Mouse (Mus musculus) heart, embryonic 14.5 days (tissue): ENCODE data around the gene Bicral. TPM values are rescaled to one million over a fixed set of nuclear protein-coding genes. Genes with fewer than 3 reads are reported as not detected.
"Not testable (repeated sequence)": the region's sequence is repeated elsewhere in the genome, so short reads cannot be mapped to it uniquely, and the experiment has no call there.

ENCODE experiments used
- ATAC-seq: fragments of 200-750 bp; cut with Nextera tagmentation; 2 replicates; pipeline ENCODE4 v1.8.0; 2017; ENCODE audit warnings: low read depth, moderate TSS enrichment; ENCODE audit not compliant: insufficient number of reproducible peaks, insufficient read depth, low FRiP score
- H3K27ac ChIP-seq, 2 experiments: fragments of 200-500 bp in 1 of 2; fragments of 300-500 bp in 1 of 2; sonication (generic) in 1 of 2; replicated peaks in 1 of 2; 2 replicates each; pipeline ENCODE4 v1.5.1; 2012 to 2014; ENCODE audit warnings: low read depth in 2 of 2, low read length in 2 of 2, control low read depth in 1 of 2, mild to moderate bottlenecking in 1 of 2, mixed read lengths in 1 of 2; ENCODE audit not compliant: control insufficient read depth in 1 of 2, insufficient read depth in 1 of 2
- H3K27me3 ChIP-seq: fragments of 300-500 bp; sonication (generic); 2 replicates; pipeline ENCODE4 v1.6.1; 2014; ENCODE audit warnings: mild to moderate bottlenecking, low read length, control low read depth; ENCODE audit not compliant: control insufficient read depth, insufficient read depth
- H3K36me3 ChIP-seq: fragments of 300-500 bp; sonication (generic); 2 replicates; pipeline ENCODE4 v1.6.1; 2014; ENCODE audit warnings: mild to moderate bottlenecking, control low read depth, low read length, mixed read lengths; ENCODE audit not compliant: control insufficient read depth, insufficient read depth
- H3K4me1 ChIP-seq, 2 experiments: fragments of 200-500 bp in 1 of 2; fragments of 300-500 bp in 1 of 2; sonication (generic) in 1 of 2; 2 replicates each; pipeline ENCODE4 v1.6.1; 2012 to 2014; ENCODE audit warnings: low read length in 2 of 2, control low read depth in 1 of 2, mixed read lengths in 1 of 2; ENCODE audit not compliant: control insufficient read depth in 2 of 2, insufficient read depth in 2 of 2
- H3K4me2 ChIP-seq: fragments of 300-500 bp; sonication (generic); 2 replicates; pipeline ENCODE4 v1.6.1; 2014; ENCODE audit warnings: mild to moderate bottlenecking, low read length
- H3K4me3 ChIP-seq, 2 experiments: fragments of 200-500 bp in 1 of 2; fragments of 300-500 bp in 1 of 2; sonication (generic) in 1 of 2; 2 replicates each; pipeline ENCODE4 v1.5.1; 2012 to 2014; ENCODE audit warnings: low read length in 2 of 2, mild to moderate bottlenecking in 2 of 2, control low read depth in 1 of 2, low read depth in 1 of 2, moderate library complexity in 1 of 2; ENCODE audit not compliant: control insufficient read depth in 1 of 2, insufficient read depth in 1 of 2
- H3K9ac ChIP-seq: fragments of 300-500 bp; sonication (generic); 2 replicates; pipeline ENCODE4 v1.6.1; 2014; ENCODE audit warnings: mild to moderate bottlenecking, low read length
- H3K9me3 ChIP-seq: fragments of 300-500 bp; sonication (generic); 2 replicates; pipeline ENCODE4 v1.6.1; 2016; ENCODE audit warnings: low read length, control low read depth; ENCODE audit not compliant: control insufficient read depth
- WGBS: fragments of 180-500 bp; shearing (Covaris S2); extraction: QIAGEN DNeasy Blood & Tissue Kit; methylation state at CpG from one replicate; pipeline ENCODE4 v1.1.7; 2014; 5-methylcytosine and 5-hydroxymethylcytosine counted together
- polyA plus RNA-seq: library from polyadenylated mRNA; unstranded; fragments of >200 nt; fragmentation: Nextera tagmentation; extraction: Ambion mirVana; gene quantifications from 2 replicates; pipeline ENCODE4 v1.2.1, GENCODE M21; 2014

Bicral gene
- polyA plus RNA-seq, 1 experiment from 2014 or later, result 6.4 TPM

DNA sequence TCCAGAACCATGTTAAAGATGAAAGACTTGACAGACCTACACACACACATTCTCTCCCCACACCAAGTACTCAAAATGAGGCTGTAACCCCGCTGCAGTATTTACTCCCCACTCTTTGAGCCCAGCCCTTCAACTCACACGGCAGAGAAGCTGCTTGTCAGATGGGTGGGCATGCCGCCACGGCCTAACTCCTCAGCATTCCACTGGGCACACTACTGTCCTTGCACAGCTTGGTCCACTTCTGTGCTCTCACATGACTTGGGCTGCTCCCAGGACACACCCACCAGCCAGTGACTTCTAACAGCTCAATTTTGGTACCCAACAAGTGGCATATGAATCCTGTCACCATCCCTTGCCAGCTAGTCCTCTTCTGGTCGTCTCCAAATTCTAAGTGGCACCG, 5.0 kb downstream of the Bicral start:
- Histone ChIP-seq H3K9me3 (no peaks in the 10 kb centered on the region), H3K27ac (peak overlapping the region; percentile 46 to 99), H3K4me2 (peak overlapping the region; percentile 34), H3K36me3 (no peaks in the 10 kb centered on the region), H3K27me3 (no peaks in the 10 kb centered on the region), H3K4me3 (no peak overlapping the region), H3K4me1 (peaks cover 21 to 37% of the 10 kb centered on the region in 2 experiments), H3K9ac (peak overlapping the region; percentile 25; the same call in 1 of the 2 replicates)
- 0 out of 2 replicates have a peak, but pooled peaks have one; percentile 29 for ATAC-seq
- WGBS, result 27% methylated on average over 6 of the region's 6 CpGs

DNA sequence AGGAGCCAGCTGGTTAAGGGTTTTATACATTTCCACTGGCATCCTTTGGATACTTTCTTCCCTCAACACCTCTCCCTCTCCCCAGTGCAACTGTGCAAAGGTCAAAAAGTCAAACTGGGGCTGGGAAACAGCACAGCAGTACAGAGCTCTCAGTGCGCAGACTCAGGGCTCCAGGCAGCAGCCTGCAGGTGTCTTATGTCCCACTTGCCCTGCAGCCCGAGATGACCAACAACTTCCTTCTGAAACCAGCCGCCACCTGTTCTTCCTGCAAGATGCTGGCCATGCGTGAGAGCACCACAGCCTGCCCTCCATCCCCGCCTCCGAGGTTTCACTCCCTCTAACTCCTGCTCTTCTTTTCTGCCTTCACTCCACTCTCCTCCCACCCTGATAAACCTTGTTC, 5.6 kb downstream of the Bicral start:
- no peak for ATAC-seq
- H3K9me3 ChIP-seq, result no peaks in the 10 kb centered on the region
- peaks cover 21 to 37% of the 10 kb centered on the region in 2 experiments for H3K4me1 ChIP-seq
- 31% methylated on average over 6 of the region's 6 CpGs for WGBS
- H3K36me3 ChIP-seq, result no peaks in the 10 kb centered on the region
- H3K4me2 ChIP-seq, result peak overlapping the region; percentile 34; the same call in 1 of the 2 replicates
- H3K27me3 ChIP-seq, result no peaks in the 10 kb centered on the region
- H3K9ac ChIP-seq, result peak overlapping the region; percentile 25; the same call in 1 of the 2 replicates
- no peak overlapping the region for H3K4me3 ChIP-seq
- peak overlapping the region; percentile 46 to 99; a peak in 3 of 4 replicates for H3K27ac ChIP-seq

DNA sequence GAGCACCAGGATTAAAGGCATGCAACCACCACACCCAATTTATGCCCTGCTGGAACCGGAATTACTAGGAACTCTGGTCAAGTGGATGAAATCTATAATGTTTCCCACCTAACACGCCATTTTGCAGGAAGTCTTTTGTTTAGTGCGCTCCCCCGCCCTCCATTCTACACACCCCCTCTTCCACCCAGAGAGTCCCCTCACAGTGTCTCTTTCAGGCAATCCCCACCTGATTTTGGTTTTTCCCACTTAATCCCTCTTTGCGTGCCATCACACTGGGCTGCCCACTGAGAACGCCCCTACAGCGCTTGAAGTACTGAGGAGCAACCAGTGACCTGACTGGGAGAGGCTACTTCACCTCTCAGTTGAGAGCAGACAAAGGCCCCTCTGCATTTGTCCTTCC, 11.1 kb downstream of the Bicral start:
- Histone ChIP-seq H3K36me3 (no peaks in the 10 kb centered on the region), H3K27ac (no peak overlapping the region), H3K27me3 (no peaks in the 10 kb centered on the region), H3K4me1 (peaks cover 4 to 13% of the 10 kb centered on the region in 2 experiments; a peak in 2 of 4 replicates), H3K4me2 (no peak overlapping the region), H3K9me3 (no peaks in the 10 kb centered on the region), H3K4me3 (no peak overlapping the region), H3K9ac (no peak overlapping the region)
- WGBS, result 95% methylated on average over 7 of the region's 7 CpGs
- ATAC-seq, result no peak

DNA sequence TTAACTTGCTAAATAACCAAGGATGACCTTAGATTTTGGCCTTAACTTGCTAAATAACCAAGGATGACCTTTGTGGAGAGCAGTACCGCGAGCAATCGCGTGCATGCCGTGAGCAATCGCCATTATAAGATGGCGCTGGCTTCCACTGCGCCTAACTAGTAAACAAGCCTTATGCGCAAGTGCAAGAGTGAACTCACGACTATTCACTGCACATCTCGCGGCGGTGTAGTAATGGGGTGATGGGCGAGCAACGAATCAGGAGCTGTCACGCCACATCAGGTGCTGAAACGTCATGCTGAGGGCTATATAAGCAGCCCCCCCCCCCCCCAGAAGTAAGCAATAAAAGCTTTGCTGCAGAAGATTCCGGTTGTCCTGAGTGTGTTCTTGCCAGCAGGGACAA, 11.7 kb downstream of the Bicral start:
- H3K9ac ChIP-seq, H3K4me3 ChIP-seq, H3K27ac ChIP-seq, H3K27me3 ChIP-seq, H3K36me3 ChIP-seq, ATAC-seq, H3K4me2 ChIP-seq, H3K9me3 ChIP-seq: not testable (repeated sequence)
- 95% methylated on average over 18 of the region's 18 CpGs for WGBS
- peaks cover 4 to 13% of the 10 kb centered on the region in 2 experiments; a peak in 2 of 4 replicates for H3K4me1 ChIP-seq

DNA sequence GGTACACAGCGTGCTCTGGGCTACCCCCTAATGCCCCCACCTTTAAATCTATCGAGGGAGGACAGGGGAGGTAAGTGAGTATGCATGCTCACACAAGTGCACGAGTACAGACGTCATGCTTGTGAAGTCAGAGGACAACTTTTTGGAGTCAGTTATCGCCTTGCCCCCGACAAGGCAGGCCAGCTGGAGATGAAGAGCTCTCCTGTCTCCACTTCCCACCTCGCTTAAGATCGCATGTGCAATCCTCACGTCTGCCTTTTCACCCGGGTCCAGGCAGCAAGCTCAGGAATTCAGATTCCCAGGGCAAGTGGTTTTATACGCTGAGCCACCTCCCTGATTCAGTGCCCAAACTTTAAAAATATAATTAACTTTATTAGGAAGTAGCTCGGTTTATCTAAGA, 13.0 kb downstream of the Bicral start:
- H3K4me1 ChIP-seq, result peaks cover 4 to 13% of the 10 kb centered on the region in 2 experiments; a peak in 2 of 4 replicates
- no peak for ATAC-seq
- H3K36me3 ChIP-seq, result no peaks in the 10 kb centered on the region
- H3K9me3 ChIP-seq, result no peaks in the 10 kb centered on the region
- H3K27me3 ChIP-seq, result no peaks in the 10 kb centered on the region
- H3K27ac ChIP-seq, result no peak overlapping the region
- H3K4me3 ChIP-seq, result no peak overlapping the region
- WGBS, result 59% methylated on average over 12 of the region's 12 CpGs
- H3K9ac ChIP-seq, result no peak overlapping the region
- no peak overlapping the region for H3K4me2 ChIP-seq

DNA sequence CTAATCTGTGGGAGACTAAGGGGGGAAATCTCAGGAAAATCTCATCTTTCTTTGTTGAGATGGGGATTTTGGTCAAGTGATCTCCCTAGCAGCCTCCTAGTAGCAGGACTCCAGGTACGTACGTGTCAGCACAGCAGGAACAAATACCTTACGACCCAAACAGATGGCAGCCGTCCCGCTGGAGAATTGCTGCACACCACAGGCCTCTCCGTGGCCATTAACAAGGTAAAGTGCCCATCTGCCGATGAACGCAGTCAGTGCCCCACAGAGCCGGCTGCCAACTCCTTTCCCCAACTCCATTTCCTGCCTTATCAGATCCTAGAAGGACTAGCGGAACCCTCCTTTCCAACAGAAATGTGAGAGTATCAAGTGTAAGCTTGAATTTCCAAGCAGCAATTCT, 13.5 kb downstream of the Bicral start:
- Histone ChIP-seq H3K9me3 (no peaks in the 10 kb centered on the region), H3K9ac (no peak overlapping the region), H3K4me3 (no peak overlapping the region), H3K4me2 (no peak overlapping the region), H3K27me3 (no peaks in the 10 kb centered on the region), H3K36me3 (no peaks in the 10 kb centered on the region), H3K27ac (no peak overlapping the region), H3K4me1 (peaks cover 4 to 13% of the 10 kb centered on the region in 2 experiments; a peak in 2 of 4 replicates)
- WGBS, result 57% methylated on average over 10 of the region's 10 CpGs
- no peak for ATAC-seq

DNA sequence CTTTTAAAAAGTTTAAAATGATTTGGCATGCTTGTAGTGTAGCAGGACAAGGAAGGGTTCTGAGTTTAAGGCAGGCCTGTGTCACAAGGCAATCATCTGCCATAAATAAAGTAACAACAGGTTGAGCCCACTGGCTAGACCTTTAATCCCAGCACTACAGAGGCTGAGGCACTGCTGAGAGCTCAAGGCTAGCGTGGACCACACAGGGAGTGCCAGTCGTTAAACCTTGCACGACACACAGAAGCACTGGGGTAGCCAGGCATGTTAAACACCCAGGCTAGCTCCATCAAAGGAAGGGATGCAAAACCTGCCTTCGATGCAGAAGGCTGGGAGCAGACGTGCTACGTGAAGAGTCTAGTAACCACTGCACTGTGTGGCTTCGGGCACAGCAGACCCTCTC, 14.6 kb downstream of the Bicral start:
- no peak for ATAC-seq
- no peak overlapping the region for H3K27ac ChIP-seq
- no peaks in the 10 kb centered on the region for H3K36me3 ChIP-seq
- 73% methylated on average over 7 of the region's 7 CpGs for WGBS
- no peak overlapping the region for H3K9ac ChIP-seq
- H3K27me3 ChIP-seq, result no peaks in the 10 kb centered on the region
- H3K4me2 ChIP-seq, result no peak overlapping the region
- peaks cover 4 to 12% of the 10 kb centered on the region in 2 experiments; a peak in 2 of 4 replicates for H3K4me1 ChIP-seq
- H3K9me3 ChIP-seq, result no peaks in the 10 kb centered on the region
- no peak overlapping the region for H3K4me3 ChIP-seq

DNA sequence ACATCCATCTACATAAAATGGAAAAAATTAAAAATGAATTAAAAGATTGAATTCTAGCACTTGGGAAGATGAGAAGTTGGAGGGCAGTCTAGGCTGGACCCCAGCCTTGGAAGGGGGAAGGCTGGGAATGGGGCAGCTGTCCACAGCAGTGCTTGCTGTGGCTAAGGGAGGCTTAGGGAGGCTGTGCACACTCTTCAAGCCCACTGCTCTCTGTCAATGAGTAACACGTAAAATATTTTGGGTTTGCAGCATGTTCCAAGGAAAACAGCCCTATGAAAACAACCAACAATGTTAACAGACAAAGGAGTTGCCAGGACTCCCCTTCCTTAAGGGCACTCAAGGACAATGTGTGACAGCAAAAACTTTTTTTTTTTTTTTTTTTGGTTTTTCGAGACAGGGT, 15.3 kb downstream of the Bicral start:
- Histone ChIP-seq H3K36me3 (no peaks in the 10 kb centered on the region), H3K9ac (no peak overlapping the region), H3K4me2 (no peak overlapping the region), H3K4me3 (no peak overlapping the region), H3K27me3 (no peaks in the 10 kb centered on the region), H3K9me3 (no peaks in the 10 kb centered on the region), H3K4me1 (peaks cover 4 to 10% of the 10 kb centered on the region in 2 experiments; a peak in 2 of 4 replicates), H3K27ac (no peak overlapping the region)
- WGBS, result 57% methylated on average over 2 of the region's 2 CpGs
- no peak for ATAC-seq
